Mouse (Mus musculus) embryonic facial prominence, embryonic 12.5 days (tissue): ENCODE measurements around the gene Cdc25a. TPM values are rescaled to one million over a fixed set of nuclear protein-coding genes. Genes with fewer than 3 reads are reported as not detected.

ENCODE experiments used
- ATAC-seq: fragments of 200-750 bp; cut with Nextera tagmentation; 2 replicates; pipeline ENCODE4 v1.8.0; 2017; ENCODE audit not compliant: insufficient number of reproducible peaks, insufficient read depth, low FRiP score, low TSS enrichment
- H3K27ac ChIP-seq: fragments of 300-500 bp; sonication (generic); 2 replicates; pipeline ENCODE4 v1.5.1; 2016; ENCODE audit warnings: mild to moderate bottlenecking
- H3K27me3 ChIP-seq: fragments of 300-500 bp; sonication (generic); 2 replicates; pipeline ENCODE4 v1.6.1; 2016; ENCODE audit warnings: mild to moderate bottlenecking, moderate library complexity
- H3K36me3 ChIP-seq: fragments of 300-500 bp; sonication (generic); 2 replicates; pipeline ENCODE4 v1.6.1; 2016; ENCODE audit warnings: mild to moderate bottlenecking
- H3K4me1 ChIP-seq: fragments of 300-500 bp; sonication (generic); 2 replicates; pipeline ENCODE4 v1.6.1; 2016
- H3K4me2 ChIP-seq: fragments of 300-500 bp; sonication (generic); replicated peaks from 2 replicates; pipeline ENCODE4 v1.6.1; 2016; ENCODE audit warnings: mild to moderate bottlenecking, moderate library complexity
- H3K4me3 ChIP-seq: fragments of 300-500 bp; sonication (generic); 2 replicates; pipeline ENCODE4 v1.5.1; 2016; ENCODE audit warnings: mild to moderate bottlenecking
- H3K9ac ChIP-seq: fragments of 300-500 bp; sonication (generic); 2 replicates; pipeline ENCODE4 v1.6.1; 2016; ENCODE audit warnings: mild to moderate bottlenecking, moderate library complexity
- H3K9me3 ChIP-seq: fragments of 300-500 bp; sonication (generic); 2 replicates; pipeline ENCODE4 v1.6.1; 2016; ENCODE audit warnings: mild to moderate bottlenecking, moderate library complexity
- WGBS: fragments of 180-500 bp; shearing (Covaris S2); methylation state at CpG from one replicate; pipeline ENCODE4 v1.1.7; 2016; 5-methylcytosine and 5-hydroxymethylcytosine counted together
- polyA plus RNA-seq: library from polyadenylated mRNA; unstranded; fragments of >200 nt; fragmentation: Nextera tagmentation; extraction: Ambion mirVana; gene quantifications from 2 replicates; pipeline ENCODE4 v1.2.1, GENCODE M21; 2016

The Cdc25a gene
- polyA plus RNA-seq: 51.7 and 52.3 TPM in 2 replicates

- H3K27ac ChIP-seq: peak within 1 kb of the TSS; percentile 93
- H3K9me3 ChIP-seq: no peaks in the 10 kb centered on the region
- ATAC-seq: peak; percentile 90
- H3K4me1 ChIP-seq: peaks cover 9% of the 10 kb centered on the region
- H3K9ac ChIP-seq: peak within 1 kb of the TSS; percentile 96
- WGBS: 6% methylated on average over 33 of the region's 33 CpGs
- peaks cover 19% of the 10 kb centered on the region for H3K36me3 ChIP-seq
- H3K4me2 ChIP-seq: peak within 1 kb of the TSS; percentile 91
- H3K27me3 ChIP-seq: no peaks in the 10 kb centered on the region
- H3K4me3 ChIP-seq: peak within 1 kb of the TSS; percentile 86
Observed at GRCm38 (mm10) chr9:109874797-109875691, at the start of gene Cdc25a. TSS of gene Cdc25a (plus strand) at chr9:109875579.

GRCm38 (mm10) chr9:109825739-109826138, 49.6 kb upstream of the Cdc25a start:
- Histone ChIP-seq H3K4me3 (no peak overlapping the region), H3K27me3 (no peaks in the 10 kb centered on the region), H3K4me1 (no peaks in the 10 kb centered on the region), H3K9me3 (no peaks in the 10 kb centered on the region), H3K9ac (no peak overlapping the region), H3K36me3 (peaks cover 10% of the 10 kb centered on the region), H3K27ac (no peak overlapping the region), H3K4me2 (no peak overlapping the region)
- ATAC-seq: no peak
- 75% methylated on average over 4 of the region's 4 CpGs for WGBS

GRCm38 (mm10) chr9:109826181-109826580, 49.2 kb upstream of the Cdc25a start:
- Histone ChIP-seq H3K27ac (no peak overlapping the region), H3K4me3 (no peak overlapping the region), H3K9ac (no peak overlapping the region), H3K4me1 (no peaks in the 10 kb centered on the region), H3K4me2 (no peak overlapping the region), H3K9me3 (no peaks in the 10 kb centered on the region), H3K27me3 (no peaks in the 10 kb centered on the region), H3K36me3 (peaks cover 10% of the 10 kb centered on the region)
- 77% methylated on average over 5 of the region's 5 CpGs for WGBS
- no peak for ATAC-seq

- Histone ChIP-seq H3K4me1 (peaks cover 5% of the 10 kb centered on the region), H3K27me3 (no peaks in the 10 kb centered on the region), H3K9me3 (no peaks in the 10 kb centered on the region), H3K9ac (peak within 1 kb of the TSS; percentile 67), H3K27ac (peak within 1 kb of the TSS; percentile 72), H3K4me3 (peak within 1 kb of the TSS; percentile 64), H3K36me3 (peaks cover 27% of the 10 kb centered on the region), H3K4me2 (peak within 1 kb of the TSS; percentile 88)
- 0% methylated on average over 32 of the region's 32 CpGs for whole genome bisulfite sequencing
- peak; percentile 97 for ATAC-seq
Observed at GRCm38 (mm10) chr9:109832391-109833087, 42.8 kb upstream of the Cdc25a start, which contains the start of gene Nme6. TSS of gene Nme6 (plus strand) at chr9:109832749.

GRCm38 (mm10) chr9:109833088-109833412, 42.3 kb upstream of the Cdc25a start:
- peak overlapping the region; percentile 64 for H3K4me3 ChIP-seq
- ATAC-seq: peak; percentile 59; the same call in 1 of the 2 replicates
- peaks cover 5% of the 10 kb centered on the region for H3K4me1 ChIP-seq
- 12% methylated on average over 6 of the region's 6 CpGs for WGBS
- no peaks in the 10 kb centered on the region for H3K27me3 ChIP-seq
- peaks cover 29% of the 10 kb centered on the region for H3K36me3 ChIP-seq
- H3K27ac ChIP-seq: no peak overlapping the region
- peak overlapping the region; percentile 67 for H3K9ac ChIP-seq
- H3K9me3 ChIP-seq: no peaks in the 10 kb centered on the region
- peak overlapping the region; percentile 88 for H3K4me2 ChIP-seq

- peaks cover 3% of the 10 kb centered on the region; the same call in 1 of the 2 replicates for H3K36me3 ChIP-seq
- H3K27ac ChIP-seq: no peak within 1 kb of the TSS
- H3K9me3 ChIP-seq: no peaks in the 10 kb centered on the region
- H3K4me3 ChIP-seq: no peak within 1 kb of the TSS
- no peak within 1 kb of the TSS for H3K4me2 ChIP-seq
- WGBS: 65% methylated on average over 6 of the region's 6 CpGs
- ATAC-seq: 0 out of 2 replicates have a peak, but pooled peaks have one; percentile 47
- no peaks in the 10 kb centered on the region for H3K27me3 ChIP-seq
- no peaks in the 10 kb centered on the region for H3K4me1 ChIP-seq
- H3K9ac ChIP-seq: no peak within 1 kb of the TSS
Observed at GRCm38 (mm10) chr9:109849312-109849758, 26.0 kb upstream of the Cdc25a start, which contains the start of gene Camp. TSS of gene Camp (minus strand) at chr9:109849617.

- Histone ChIP-seq H3K36me3 (peaks cover 3% of the 10 kb centered on the region; the same call in 1 of the 2 replicates), H3K4me1 (no peaks in the 10 kb centered on the region), H3K4me3 (no peak overlapping the region), H3K27ac (no peak overlapping the region), H3K4me2 (no peak overlapping the region), H3K27me3 (no peaks in the 10 kb centered on the region), H3K9me3 (no peaks in the 10 kb centered on the region), H3K9ac (no peak overlapping the region)
- 93% methylated on average over 5 of the region's 5 CpGs for WGBS
- no peak for ATAC-seq
Observed at GRCm38 (mm10) chr9:109850099-109850498, 25.3 kb upstream of the Cdc25a start.

GRCm38 (mm10) chr9:109854341-109854740, 21.0 kb upstream of the Cdc25a start:
- H3K4me2 ChIP-seq: no peak overlapping the region
- no peak overlapping the region for H3K4me3 ChIP-seq
- H3K36me3 ChIP-seq: no peaks in the 10 kb centered on the region
- no peaks in the 10 kb centered on the region for H3K4me1 ChIP-seq
- no peak for ATAC-seq
- H3K9ac ChIP-seq: no peak overlapping the region
- H3K9me3 ChIP-seq: no peaks in the 10 kb centered on the region
- WGBS: 89% methylated on average over 2 of the region's 2 CpGs
- no peak overlapping the region for H3K27ac ChIP-seq
- no peaks in the 10 kb centered on the region for H3K27me3 ChIP-seq

GRCm38 (mm10) chr9:109855947-109856346, 19.4 kb upstream of the Cdc25a start:
- Histone ChIP-seq H3K36me3 (no peaks in the 10 kb centered on the region), H3K9me3 (no peaks in the 10 kb centered on the region), H3K9ac (no peak overlapping the region), H3K27me3 (no peaks in the 10 kb centered on the region), H3K4me2 (no peak overlapping the region), H3K4me1 (no peaks in the 10 kb centered on the region), H3K27ac (no peak overlapping the region), H3K4me3 (no peak overlapping the region)
- 79% methylated on average over 6 of the region's 6 CpGs for WGBS
- no peak for ATAC-seq

GRCm38 (mm10) chr9:109862397-109863044, 12.9 kb upstream of the Cdc25a start:
- no peaks in the 10 kb centered on the region for H3K27me3 ChIP-seq
- H3K9me3 ChIP-seq: no peaks in the 10 kb centered on the region
- H3K4me2 ChIP-seq: peak overlapping the region; percentile 28
- H3K4me1 ChIP-seq: no peaks in the 10 kb centered on the region
- 20% methylated on average over 20 of the region's 20 CpGs for whole genome bisulfite sequencing
- no peak overlapping the region for H3K4me3 ChIP-seq
- H3K9ac ChIP-seq: no peak overlapping the region
- H3K27ac ChIP-seq: no peak overlapping the region
- ATAC-seq: no peak
- no peaks in the 10 kb centered on the region for H3K36me3 ChIP-seq

- H3K27ac ChIP-seq: no peak overlapping the region
- H3K4me2 ChIP-seq: no peak overlapping the region
- no peak for ATAC-seq
- 53% methylated on average over 3 of the region's 3 CpGs for WGBS
- no peak overlapping the region for H3K4me3 ChIP-seq
- no peaks in the 10 kb centered on the region for H3K36me3 ChIP-seq
- H3K27me3 ChIP-seq: no peaks in the 10 kb centered on the region
- no peak overlapping the region for H3K9ac ChIP-seq
- H3K9me3 ChIP-seq: no peaks in the 10 kb centered on the region
- H3K4me1 ChIP-seq: no peaks in the 10 kb centered on the region
Observed at GRCm38 (mm10) chr9:109863085-109863484, 12.3 kb upstream of the Cdc25a start.
